Mouse (Mus musculus): ENCODE measurements around the gene Fancc. TPM values are rescaled to one million over a fixed set of nuclear protein-coding genes. Genes with fewer than 3 reads are reported as not detected.
"Not testable (repeated sequence)": the region's sequence is repeated elsewhere in the genome, so short reads cannot be mapped to it uniquely, and the experiment has no call there.

Fancc gene
- polyA plus RNA-seq, 1 experiment from 2014 or later = 23.2 TPM

GRCm38 (mm10) chr13:63323286-63324075, 173.6 kb downstream of the Fancc start:
- Histone ChIP-seq H3K4me3 (no peak overlapping the region), H3K4me2 (replicated peaks) (no peak overlapping the region), H3K4me1 (peaks cover 47% of the 10 kb centered on the region), H3K27ac (peak overlapping the region; percentile 84), H3K27me3 (no peaks in the 10 kb centered on the region), H3K9me3 (no peaks in the 10 kb centered on the region), H3K9ac (no peak overlapping the region), H3K36me3 (no peaks in the 10 kb centered on the region)
- 71% methylated on average over 9 of the region's 9 CpGs for WGBS
- no peak for ATAC-seq (ENCODE audit: low FRiP score, low read depth)

- H3K4me1 ChIP-seq = peaks cover 49% of the 10 kb centered on the region
- no peak overlapping the region for H3K27ac ChIP-seq
- H3K9ac ChIP-seq = no peak overlapping the region; the same call in 1 of the 2 replicates
- no peak overlapping the region for H3K4me3 ChIP-seq
- H3K36me3 ChIP-seq = no peaks in the 10 kb centered on the region
- ATAC-seq (ENCODE audit: low FRiP score, low read depth) = no peak
- WGBS = 92% methylated on average over 6 of the region's 6 CpGs
- no peaks in the 10 kb centered on the region for H3K27me3 ChIP-seq
- no peak overlapping the region for H3K4me2 ChIP-seq (replicated peaks)
- H3K9me3 ChIP-seq = no peaks in the 10 kb centered on the region
Measured at GRCm38 (mm10) chr13:63322756-63323155, 174.3 kb downstream of the Fancc start.

GRCm38 (mm10) chr13:63321689-63322088, 175.4 kb downstream of the Fancc start:
- H3K4me1 ChIP-seq = peaks cover 60% of the 10 kb centered on the region
- no peak overlapping the region for H3K27ac ChIP-seq
- no peaks in the 10 kb centered on the region for H3K9me3 ChIP-seq
- no peaks in the 10 kb centered on the region for H3K27me3 ChIP-seq
- H3K4me2 ChIP-seq (replicated peaks) = no peak overlapping the region
- H3K36me3 ChIP-seq = no peaks in the 10 kb centered on the region
- no peak; the same call in 1 of the 2 replicates for ATAC-seq (ENCODE audit: low FRiP score, low read depth)
- WGBS = 76% methylated on average over 5 of the region's 5 CpGs
- H3K9ac ChIP-seq = no peak overlapping the region
- H3K4me3 ChIP-seq = no peak overlapping the region

GRCm38 (mm10) chr13:63319814-63320213, 177.3 kb downstream of the Fancc start:
- ATAC-seq (ENCODE audit: low FRiP score, low read depth) = no peak
- no peaks in the 10 kb centered on the region for H3K36me3 ChIP-seq
- no peak overlapping the region for H3K27ac ChIP-seq
- H3K27me3 ChIP-seq = no peaks in the 10 kb centered on the region
- WGBS = 94% methylated on average over 7 of the region's 7 CpGs
- H3K9ac ChIP-seq = no peak overlapping the region
- no peaks in the 10 kb centered on the region for H3K9me3 ChIP-seq
- peaks cover 50% of the 10 kb centered on the region for H3K4me1 ChIP-seq
- no peak overlapping the region for H3K4me3 ChIP-seq
- H3K4me2 ChIP-seq (replicated peaks) = no peak overlapping the region

- Histone ChIP-seq H3K4me1 (peaks cover 42% of the 10 kb centered on the region), H3K4me3 (no peak overlapping the region), H3K36me3 (no peaks in the 10 kb centered on the region), H3K9me3 (no peaks in the 10 kb centered on the region), H3K27me3 (no peaks in the 10 kb centered on the region), H3K27ac (peak overlapping the region; percentile 77), H3K9ac (no peak overlapping the region), H3K4me2 (replicated peaks) (no peak overlapping the region)
- 38% methylated on average over 7 of the region's 7 CpGs for WGBS
- peak; percentile 5; the same call in 1 of the 2 replicates for ATAC-seq (ENCODE audit: low FRiP score, low read depth)
Measured at GRCm38 (mm10) chr13:63317681-63318104, 179.4 kb downstream of the Fancc start.

- H3K9me3 ChIP-seq = no peaks in the 10 kb centered on the region
- 89% methylated on average over 5 of the region's 5 CpGs for WGBS
- H3K27me3 ChIP-seq = no peaks in the 10 kb centered on the region
- no peak overlapping the region for H3K9ac ChIP-seq
- no peak for ATAC-seq (ENCODE audit: low FRiP score, low read depth)
- H3K4me3 ChIP-seq = no peak overlapping the region
- H3K4me1 ChIP-seq = peaks cover 37% of the 10 kb centered on the region
- peaks cover 11% of the 10 kb centered on the region for H3K36me3 ChIP-seq
- no peak overlapping the region for H3K4me2 ChIP-seq (replicated peaks)
- H3K27ac ChIP-seq = no peak overlapping the region
Measured at GRCm38 (mm10) chr13:63316407-63316806, 180.7 kb downstream of the Fancc start.

- WGBS = 87% methylated on average over 6 of the region's 6 CpGs
- ATAC-seq (ENCODE audit: low FRiP score, low read depth) = no peak
Measured at GRCm38 (mm10) chr13:63315777-63316176, 181.3 kb downstream of the Fancc start.

GRCm38 (mm10) chr13:63315111-63315510, 182.0 kb downstream of the Fancc start:
- not testable (repeated sequence) for H3K4me3 ChIP-seq; H3K9ac ChIP-seq; H3K4me2 ChIP-seq (replicated peaks); H3K27me3 ChIP-seq; ATAC-seq (ENCODE audit: low FRiP score, low read depth); H3K27ac ChIP-seq; H3K9me3 ChIP-seq
- peaks cover 11% of the 10 kb centered on the region for H3K36me3 ChIP-seq
- H3K4me1 ChIP-seq = peaks cover 36% of the 10 kb centered on the region
- WGBS = 99% methylated on average over 4 of the region's 4 CpGs

More at GRCm38 (mm10) chr13:63315777-63316176, 181.3 kb downstream of the Fancc start:
- Histone ChIP-seq H3K4me3 (no peak overlapping the region), H3K36me3 (peaks cover 11% of the 10 kb centered on the region), H3K9me3 (no peaks in the 10 kb centered on the region), H3K4me2 (replicated peaks) (no peak overlapping the region), H3K27ac (no peak overlapping the region), H3K27me3 (no peaks in the 10 kb centered on the region), H3K4me1 (peaks cover 36% of the 10 kb centered on the region), H3K9ac (no peak overlapping the region)

GRCm38 (mm10) chr13:63314608-63314920, 182.5 kb downstream of the Fancc start:
- Histone ChIP-seq H3K9me3 (no peaks in the 10 kb centered on the region), H3K27ac (0 out of 2 replicates have a peak overlapping the region, but pooled peaks have one; percentile 34), H3K36me3 (peaks cover 11% of the 10 kb centered on the region), H3K4me2 (replicated peaks) (no peak overlapping the region), H3K9ac (no peak overlapping the region), H3K27me3 (no peaks in the 10 kb centered on the region), H3K4me1 (peaks cover 37% of the 10 kb centered on the region), H3K4me3 (no peak overlapping the region)
- WGBS = 60% methylated on average over 4 of the region's 4 CpGs
- no peak for ATAC-seq (ENCODE audit: low FRiP score, low read depth)

GRCm38 (mm10) chr13:63313748-63314607, 183.1 kb downstream of the Fancc start:
- H3K9me3 ChIP-seq = no peaks in the 10 kb centered on the region
- H3K9ac ChIP-seq = no peak overlapping the region
- peaks cover 11% of the 10 kb centered on the region for H3K36me3 ChIP-seq
- H3K27me3 ChIP-seq = no peaks in the 10 kb centered on the region
- no peak overlapping the region for H3K4me2 ChIP-seq (replicated peaks)
- no peak overlapping the region for H3K4me3 ChIP-seq
- H3K27ac ChIP-seq = peak overlapping the region; percentile 34
- 78% methylated on average over 12 of the region's 12 CpGs for WGBS
- peaks cover 39% of the 10 kb centered on the region for H3K4me1 ChIP-seq
- ATAC-seq (ENCODE audit: low FRiP score, low read depth) = peak; percentile 16; the same call in 1 of the 2 replicates

GRCm38 (mm10) chr13:63313247-63313646, 183.8 kb downstream of the Fancc start:
- H3K27ac ChIP-seq = peak overlapping the region; percentile 34; the same call in 1 of the 2 replicates

GRCm38 (mm10) chr13:63311156-63311555, 185.9 kb downstream of the Fancc start:
- no peak for ATAC-seq (ENCODE audit: low FRiP score, low read depth)

More at GRCm38 (mm10) chr13:63313247-63313646, 183.8 kb downstream of the Fancc start:
- no peak for ATAC-seq (ENCODE audit: low FRiP score, low read depth)
- peaks cover 11% of the 10 kb centered on the region for H3K36me3 ChIP-seq
- no peak overlapping the region for H3K9ac ChIP-seq
- H3K4me2 ChIP-seq (replicated peaks) = no peak overlapping the region
- H3K4me1 ChIP-seq = peaks cover 40% of the 10 kb centered on the region
- no peak overlapping the region for H3K4me3 ChIP-seq
- 89% methylated on average over 1 of the region's 1 CpGs for WGBS
- H3K9me3 ChIP-seq = no peaks in the 10 kb centered on the region
- no peaks in the 10 kb centered on the region for H3K27me3 ChIP-seq

More at GRCm38 (mm10) chr13:63311156-63311555, 185.9 kb downstream of the Fancc start:
- Histone ChIP-seq H3K9me3 (no peaks in the 10 kb centered on the region), H3K4me1 (peaks cover 32% of the 10 kb centered on the region), H3K4me2 (replicated peaks) (no peak overlapping the region), H3K4me3 (no peak overlapping the region), H3K27ac (0 out of 2 replicates have a peak overlapping the region, but pooled peaks have one; percentile 0), H3K27me3 (no peaks in the 10 kb centered on the region), H3K36me3 (peaks cover 18% of the 10 kb centered on the region), H3K9ac (no peak overlapping the region)
- WGBS = 69% methylated on average over 2 of the region's 2 CpGs
